Mouse (Mus musculus) CH12.LX (cell line): ENCODE measurements at regions not wholly inside any gene's neighbourhood (a gene's known extent, or its start where the extent isn't known, plus 50 kb on each side); places are given as distances from the start of the nearest gene placed in this dataset.

ENCODE experiments used
- DNase-seq: peaks from one replicate; pipeline ENCODE4 v3.0.0-alpha.2; 2013; ENCODE audit errors: extremely low read depth
- H3K27ac ChIP-seq: 2 replicates; pipeline ENCODE4 v1.5.1; 2012; ENCODE audit warnings: low read depth, mild to moderate bottlenecking, control low read depth, moderate library complexity; ENCODE audit not compliant: insufficient read depth
- H3K27me3 ChIP-seq: replicated peaks from 2 replicates; pipeline ENCODE3; 2012; ENCODE audit warnings: inconsistent platforms
- H3K36me3 ChIP-seq, 2 experiments: replicated peaks in 1 of 2; 2 replicates each; pipeline versions ENCODE3 to v1.6.1; 2012; ENCODE audit warnings: inconsistent platforms in 1 of 2, low read length in 1 of 2, mild to moderate bottlenecking in 1 of 2, mixed read lengths in 1 of 2, moderate library complexity in 1 of 2; ENCODE audit not compliant: control insufficient read depth in 1 of 2, insufficient read depth in 1 of 2
- H3K4me1 ChIP-seq, 2 experiments: 2 replicates each; pipeline ENCODE4 v1.6.1; 2012; ENCODE audit warnings: inconsistent platforms in 1 of 2, moderate library complexity in 1 of 2; ENCODE audit not compliant: insufficient read depth in 2 of 2, control insufficient read depth in 1 of 2
- H3K4me2 ChIP-seq: 2 replicates; pipeline ENCODE4 v1.6.1; 2012; ENCODE audit warnings: low read depth, mild to moderate bottlenecking, control low read depth; ENCODE audit not compliant: poor library complexity, insufficient read depth, severe bottlenecking
- H3K4me3 ChIP-seq, 3 experiments: fragments of 150-350 bp in 1 of 3; sonication (generic) in 1 of 3; replicated peaks in 1 of 3; 2 replicates each; pipeline versions ENCODE3 to v1.5.1; 2011 to 2012; ENCODE audit warnings: low read depth in 2 of 3, low read length in 2 of 3, mild to moderate bottlenecking in 2 of 3, moderate library complexity in 2 of 3, control low read depth in 1 of 3, improper control_type of control experiment in 1 of 3, inconsistent platforms in 1 of 3, mixed read lengths in 1 of 3; ENCODE audit not compliant: poor library complexity in 1 of 3
- H3K79me2 ChIP-seq: replicated peaks from 2 replicates; pipeline ENCODE4 v1.6.1; 2012; ENCODE audit warnings: mild to moderate bottlenecking, moderate library complexity; ENCODE audit not compliant: control insufficient read depth, poor library complexity, insufficient read depth, severe bottlenecking; ENCODE audit errors: extremely low read depth
- H3K9ac ChIP-seq: 2 replicates; pipeline ENCODE4 v1.6.1; 2012; ENCODE audit warnings: low read depth, mild to moderate bottlenecking, control low read depth, moderate library complexity; ENCODE audit not compliant: insufficient read depth
- H3K9me3 ChIP-seq: replicated peaks from 2 replicates; pipeline ENCODE3; 2012; ENCODE audit warnings: low read length, inconsistent platforms, mixed read lengths
- CHD1 ChIP-seq: IDR thresholded peaks from 2 replicates; pipeline ENCODE4 v1.6.1; 2012; ENCODE audit warnings: low read depth, low read length, improper control_type of control experiment, inconsistent platforms
- E2F4 ChIP-seq: IDR thresholded peaks from 2 replicates; pipeline ENCODE4 v1.6.1; 2011; ENCODE audit warnings: low read depth, low read length, improper control_type of control experiment; ENCODE audit not compliant: insufficient replicate concordance
- ELF1 ChIP-seq: IDR thresholded peaks from 2 replicates; pipeline ENCODE4 v1.6.1; 2014; ENCODE audit warnings: low read depth, mild to moderate bottlenecking, inconsistent platforms, low read length, improper control_type of control experiment
- EP300 ChIP-seq: IDR thresholded peaks from 2 replicates; pipeline ENCODE4 v1.6.1; 2011; ENCODE audit warnings: low read length, improper control_type of control experiment
- GABPA ChIP-seq: IDR thresholded peaks from 2 replicates; pipeline ENCODE4 v1.6.1; 2012; ENCODE audit warnings: low read depth, low read length, improper control_type of control experiment, inconsistent platforms; ENCODE audit not compliant: insufficient replicate concordance
- IRF4 ChIP-seq: IDR thresholded peaks from 2 replicates; pipeline ENCODE4 v1.6.1; 2014; ENCODE audit warnings: low read depth, mild to moderate bottlenecking, inconsistent platforms, low read length, improper control_type of control experiment
- JUND ChIP-seq: conservative IDR thresholded peaks from 2 replicates; pipeline ENCODE4 v1.6.1; 2011; ENCODE audit warnings: low read depth, low read length, improper control_type of control experiment
- KAT2A ChIP-seq: IDR thresholded peaks from 2 replicates; pipeline ENCODE4 v1.6.1; 2012; ENCODE audit warnings: low read length, improper control_type of control experiment, inconsistent platforms; ENCODE audit not compliant: insufficient replicate concordance
- MAX ChIP-seq: IDR thresholded peaks from 2 replicates; pipeline ENCODE4 v1.6.1; 2011; ENCODE audit warnings: low read length, improper control_type of control experiment
- MAZ ChIP-seq: IDR thresholded peaks from 2 replicates; pipeline ENCODE4 v1.6.1; 2012; ENCODE audit warnings: low read depth, mild to moderate bottlenecking, inconsistent platforms, low read length, improper control_type of control experiment, moderate library complexity
- MXI1 ChIP-seq: IDR thresholded peaks from 2 replicates; pipeline ENCODE4 v1.6.1; 2011; ENCODE audit warnings: mild to moderate bottlenecking, low read depth, low read length, improper control_type of control experiment
- NELFE ChIP-seq: IDR thresholded peaks from 2 replicates; pipeline ENCODE4 v1.6.1; 2011; ENCODE audit warnings: low read depth, low read length, improper control_type of control experiment
- PAX5 ChIP-seq: IDR thresholded peaks from 2 replicates; pipeline ENCODE4 v1.6.1; 2012; ENCODE audit warnings: low read length, inconsistent platforms, mixed read lengths
- POLR2AphosphoS2 ChIP-seq: IDR thresholded peaks from 2 replicates; pipeline ENCODE4 v1.6.1; 2011; ENCODE audit warnings: low read depth, low read length, improper control_type of control experiment
- RAD21 ChIP-seq: IDR thresholded peaks from 2 replicates; pipeline ENCODE4 v1.6.1; 2011; ENCODE audit warnings: low read depth, mild to moderate bottlenecking, low read length, improper control_type of control experiment, moderate library complexity
- SIN3A ChIP-seq: IDR thresholded peaks from 2 replicates; pipeline ENCODE4 v1.6.1; 2012; ENCODE audit warnings: low read length, improper control_type of control experiment, inconsistent platforms
- SMC3 ChIP-seq: IDR thresholded peaks from 2 replicates; pipeline ENCODE4 v1.6.1; 2011; ENCODE audit warnings: low read depth, low read length, improper control_type of control experiment
- TBP ChIP-seq: conservative IDR thresholded peaks from 2 replicates; pipeline ENCODE4 v1.6.1; 2011; ENCODE audit warnings: low read depth, low read length, improper control_type of control experiment
- TCF12 ChIP-seq: IDR thresholded peaks from 2 replicates; pipeline ENCODE4 v1.6.1; 2014; ENCODE audit warnings: low read depth, mild to moderate bottlenecking, inconsistent platforms, low read length, improper control_type of control experiment
- UBTF ChIP-seq: IDR thresholded peaks from 2 replicates; pipeline ENCODE4 v1.6.1; 2012; ENCODE audit warnings: low read depth, mild to moderate bottlenecking, inconsistent platforms, low read length, improper control_type of control experiment, moderate library complexity
- USF2 ChIP-seq: conservative IDR thresholded peaks from 2 replicates; pipeline ENCODE4 v1.6.1; 2011; ENCODE audit warnings: low read depth, low read length, improper control_type of control experiment
- ZC3H11A ChIP-seq: IDR thresholded peaks from 2 replicates; pipeline ENCODE4 v1.6.1; 2012; ENCODE audit warnings: low read depth, mild to moderate bottlenecking, inconsistent platforms, low read length, improper control_type of control experiment
- ZKSCAN1 ChIP-seq: IDR thresholded peaks from 2 replicates; pipeline ENCODE4 v1.6.1; 2012; ENCODE audit warnings: low read depth, inconsistent platforms, low read length, improper control_type of control experiment, borderline replicate concordance
- ZMIZ1 ChIP-seq: IDR thresholded peaks from 2 replicates; pipeline ENCODE4 v1.6.1; 2012; ENCODE audit warnings: low read depth, mild to moderate bottlenecking, inconsistent platforms, low read length, improper control_type of control experiment
- ZNF384 ChIP-seq: IDR thresholded peaks from 2 replicates; pipeline ENCODE4 v1.6.1; 2012; ENCODE audit warnings: low read depth, low read length, improper control_type of control experiment, inconsistent platforms
- dilution Hi-C: fragments of 300-500 bp; cut with MboI; formaldehyde crosslinking; loops from 2 replicates; pipeline ENCODE4 v1.14.3; 2020; ENCODE audit warnings: low sequenced_read_pairs; ENCODE audit not compliant: extremely low pct_unique_long_range_greater_than_20kb, extremely low pct_ligation_motif_present
- in situ Hi-C: fragments of 300-500 bp; cut with MboI; formaldehyde crosslinking; loops from 3 replicates; pipeline ENCODE4 v1.14.3; 2019; ENCODE audit warnings: low sequenced_read_pairs, low pct_ligation_motif_present, low pct_unique_long_range_greater_than_20kb, mixed read lengths

- no peaks in the 10 kb centered on the region for H3K36me3 ChIP-seq
- DNase-seq: no peak
- in situ Hi-C loops (no loop called here), dilution Hi-C loops (no loop called here)
- no peaks in the 10 kb centered on the region for H3K27me3 ChIP-seq
- peaks cover 42% of the 10 kb centered on the region for H3K9me3 ChIP-seq
- TF ChIP-seq KAT2A (no peak), E2F4 (no peak), IRF4 (no peak), USF2 (no peak), TBP (no peak), SMC3 (no peak), ZMIZ1 (no peak), ZC3H11A (no peak), ELF1 (no peak), GABPA (no peak), EP300 (no peak), ZNF384 (no peak)
- TF ChIP-seq, all 38 proteins: peak for 0
- Histone ChIP-seq H3K4me1 (no peaks in the 10 kb centered on the region), H3K27ac (no peak overlapping the region), H3K4me2 (no peak overlapping the region), H3K9ac (no peak overlapping the region), H3K4me3 (no peak overlapping the region), H3K79me2 (no peaks in the 10 kb centered on the region)
These were observed 139.0 kb upstream of the Gm4737 start for GRCm38 (mm10) chr16:46293831-46294230.

DNA sequence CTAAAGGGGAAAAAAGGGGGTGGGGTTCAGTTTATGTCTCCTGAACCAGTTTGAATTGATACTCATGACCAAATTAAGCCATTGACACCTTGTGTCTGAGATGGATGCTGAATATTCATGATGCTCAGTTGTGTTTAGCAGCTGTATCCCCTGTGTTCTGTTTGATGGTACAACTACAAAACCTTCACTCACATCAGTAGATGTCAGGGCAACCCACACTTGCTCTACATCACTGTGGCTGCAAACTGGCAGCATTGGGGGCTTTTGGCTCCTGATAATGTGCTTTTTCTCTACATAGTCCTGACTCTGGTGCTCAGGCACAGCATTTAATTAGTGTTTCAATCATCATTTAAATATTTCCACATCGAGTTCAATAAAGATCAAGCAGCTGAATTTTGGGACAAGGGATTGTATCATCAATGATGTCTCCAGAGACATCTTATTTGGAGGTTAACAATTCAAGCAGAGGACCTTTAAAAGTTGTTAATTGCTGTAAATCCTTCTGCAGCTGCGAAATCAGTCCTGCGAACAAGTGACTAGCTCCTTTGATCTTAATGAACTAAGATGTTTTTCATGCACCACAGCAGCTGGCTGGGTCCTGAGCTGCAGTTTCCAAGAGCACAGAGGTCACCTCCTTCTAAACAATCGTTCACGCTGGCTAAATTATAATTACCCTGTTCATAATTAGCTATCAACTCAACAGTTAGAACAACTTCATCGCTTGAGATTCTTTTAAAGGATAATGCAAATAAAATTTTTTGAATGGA lies 136.4 kb upstream of the Gm4737 start:
- dilution Hi-C loops: no loop called here
- no peak for DNase-seq
- in situ Hi-C loops: no loop called here

More for the DNA sequence above, 136.4 kb upstream of the Gm4737 start:
- Histone ChIP-seq H3K4me2 (no peak overlapping the region), H3K36me3 (no peaks in the 10 kb centered on the region), H3K4me3 (no peak overlapping the region), H3K27ac (no peak overlapping the region), H3K4me1 (no peaks in the 10 kb centered on the region), H3K27me3 (no peaks in the 10 kb centered on the region), H3K79me2 (no peaks in the 10 kb centered on the region), H3K9ac (no peak overlapping the region), H3K9me3 (peaks cover 32% of the 10 kb centered on the region)
- TF ChIP-seq GABPA (no peak), JUND (no peak), POLR2AphosphoS2 (no peak), NELFE (no peak), TBP (no peak), TCF12 (no peak), MAX (no peak), UBTF (no peak), MAZ (no peak), ZNF384 (no peak), ZC3H11A (no peak), RAD21 (no peak), PAX5 (no peak), ELF1 (no peak), CHD1 (no peak), SIN3A (no peak), MXI1 (no peak), ZKSCAN1 (no peak)
